Mouse (Mus musculus) lung, adult 10 weeks (tissue): ENCODE data around the gene Arfrp1. TPM values are rescaled to one million over a fixed set of nuclear protein-coding genes. Genes with fewer than 3 reads are reported as not detected.

Experiments
- polyA plus RNA-seq: library from polyadenylated mRNA; stranded (reverse); fragments of 350-450 nt; fragmentation: Illumina TruSeq; extraction: RNeasy Lipid Tissue Mini Kit (QIAGEN cat#74804); gene quantifications from one replicate; pipeline ENCODE4 v1.2.3, GENCODE M21; 2014; ENCODE audit warnings: low read depth, low replicate concordance; ENCODE audit not compliant: insufficient read depth

Arfrp1 gene
- 50.5 TPM for polyA plus RNA-seq

DNA sequence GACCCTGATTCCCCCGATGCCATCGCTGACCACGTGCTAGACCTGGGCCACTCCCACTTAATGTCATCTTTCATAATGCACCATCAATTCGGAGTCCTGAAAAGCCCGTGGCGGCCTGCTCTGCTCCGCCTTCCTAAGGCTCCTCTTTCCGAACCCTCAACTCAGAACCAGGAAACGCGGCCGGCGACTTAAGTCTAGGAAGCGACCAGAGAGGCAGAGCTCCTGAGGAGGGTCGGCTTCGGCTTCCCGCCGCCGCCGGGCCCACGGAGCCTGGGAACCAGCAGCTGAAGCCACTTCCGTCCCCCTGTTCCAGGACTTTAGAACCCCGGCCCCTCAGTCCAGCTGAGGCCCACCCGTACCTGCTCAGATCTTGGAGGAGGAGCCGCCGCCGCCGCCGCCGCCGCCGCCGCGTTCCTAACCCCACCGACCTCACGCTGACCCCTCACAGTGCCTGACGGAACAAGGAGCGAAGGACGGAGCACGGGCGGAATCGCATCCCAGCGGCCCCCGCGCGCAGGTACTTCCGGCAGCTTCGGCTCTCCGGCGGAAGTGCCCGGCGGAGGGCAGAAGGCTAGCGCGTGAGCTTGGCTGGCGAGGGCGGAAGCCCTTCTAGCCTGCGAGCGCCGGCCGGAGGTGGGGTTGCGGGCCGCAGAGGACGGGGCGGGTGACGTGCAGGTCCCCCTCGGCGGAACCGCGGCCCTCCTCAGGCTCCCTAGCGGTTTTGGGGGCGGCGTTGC lies at the start of gene Arfrp1, which contains the start of gene Zgpat:
Arfrp1 (minus strand) TSS at position 545 of the 737 bp plus-strand sequence.
Zgpat (plus strand) TSS at position 69 of the 737 bp plus-strand sequence.

DNA sequence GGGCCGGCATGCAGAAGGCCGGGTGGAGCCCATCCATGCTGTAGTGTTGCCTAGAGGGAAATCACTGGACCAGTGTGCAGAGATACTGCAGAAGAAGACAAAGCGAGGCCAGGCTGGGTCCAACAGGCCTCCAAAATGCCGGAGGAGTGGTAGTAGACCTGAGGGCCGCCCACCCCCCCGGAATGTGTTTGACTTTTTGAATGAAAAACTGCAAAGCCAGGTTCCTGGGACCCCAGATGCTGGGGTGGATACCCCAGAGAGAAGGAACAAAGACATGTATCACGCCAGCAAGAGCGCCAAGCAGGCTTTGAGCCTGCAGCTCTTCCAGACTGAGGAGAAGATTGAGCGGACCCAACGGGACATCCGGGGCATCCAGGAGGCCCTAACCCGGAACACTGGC lies 14.6 kb upstream of the Arfrp1 start, which contains the start of gene Lime1:
Lime1 (plus strand) TSS at position 301 of the 400 bp plus-strand sequence.

DNA sequence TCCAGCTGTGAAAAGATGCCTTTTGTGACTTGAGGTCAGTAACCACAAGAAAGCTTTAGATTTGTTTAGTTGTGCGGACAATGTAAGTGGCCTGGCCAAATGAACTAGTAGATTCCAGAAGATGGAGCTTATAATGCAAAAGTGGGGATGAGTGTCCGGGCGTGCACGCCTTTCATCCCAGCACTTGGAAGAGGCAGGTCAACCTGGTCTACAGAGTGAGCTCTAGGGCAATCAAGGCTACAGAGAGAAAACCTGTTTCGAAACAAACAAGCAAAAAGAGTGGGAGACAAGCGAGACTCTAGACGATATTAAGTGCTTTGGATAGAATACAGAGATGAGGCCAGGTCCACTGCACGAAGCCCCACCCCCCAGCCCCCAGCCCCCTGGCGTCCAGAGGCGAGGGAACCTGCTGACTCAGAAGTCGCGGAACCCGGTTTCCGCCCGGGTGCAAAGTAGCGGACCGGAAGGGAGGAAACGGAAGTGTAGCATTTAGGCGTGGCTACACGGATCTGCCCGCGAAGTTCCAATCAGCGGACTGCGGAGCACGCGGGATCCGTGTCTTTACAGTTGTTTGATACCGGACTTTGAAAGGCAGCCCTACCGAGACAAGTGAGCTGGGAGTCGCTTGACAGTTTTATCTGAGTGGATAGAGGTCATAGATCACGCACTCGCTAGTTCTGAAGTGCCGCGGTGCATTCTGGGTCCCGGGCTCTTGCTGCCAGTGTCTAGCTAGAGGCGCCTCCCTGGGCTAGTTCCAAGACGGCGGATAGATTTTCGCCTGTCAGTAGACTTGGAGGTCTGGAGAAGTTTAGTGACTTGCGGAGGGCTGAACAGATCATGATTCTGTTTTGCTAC lies 45.7 kb downstream of the Arfrp1 start, which contains the start of gene Rtel1:
Rtel1 (plus strand) TSS at position 492 of the 855 bp plus-strand sequence.

DNA sequence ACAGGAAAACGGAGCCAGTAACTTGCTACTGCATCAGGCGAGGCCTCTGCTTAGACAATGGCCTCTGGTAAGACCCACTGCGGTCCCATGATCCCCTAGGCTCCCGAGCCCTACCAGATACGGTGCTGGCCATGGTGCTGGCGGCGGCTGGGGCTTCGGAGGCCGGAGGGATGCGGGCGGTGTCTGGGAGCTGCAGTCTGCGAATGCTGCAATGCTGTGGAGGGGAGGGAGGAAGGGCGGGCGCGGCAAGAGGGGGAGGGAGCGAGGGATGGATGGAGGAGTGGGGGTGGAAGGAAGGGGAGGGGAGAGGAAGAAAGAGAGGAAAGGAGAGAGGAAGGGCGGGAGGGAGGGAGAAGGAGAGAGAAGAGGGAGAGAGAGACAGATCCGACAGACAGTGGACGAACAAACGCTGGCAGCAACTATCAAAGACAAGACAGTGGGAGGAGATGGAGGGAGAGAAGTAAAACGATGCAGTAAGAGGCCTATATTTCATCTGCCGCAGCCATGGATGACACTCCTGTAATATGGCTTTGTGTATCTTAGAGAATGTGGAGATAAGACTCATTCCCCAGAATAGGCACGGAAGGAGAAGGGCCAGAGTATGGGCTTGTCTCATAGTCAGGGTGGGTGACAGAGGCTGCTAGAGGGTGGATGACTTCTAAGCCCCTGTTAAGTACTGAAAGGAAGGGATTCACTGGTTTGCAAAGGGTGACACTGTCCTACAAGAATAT lies 51.0 kb downstream of the Arfrp1 start, which contains the start of gene Stmn3:
Stmn3 (minus strand) TSS at position 421 of the 731 bp plus-strand sequence.

Other genes starting within 250 kb of the Arfrp1 start
- gene Kcnq2, start 230.1 kb downstream of the Arfrp1 start, polyA plus RNA-seq: not detected
- 7.4 TPM for gene Eef1a2, start 208.4 kb downstream of the Arfrp1 start, polyA plus RNA-seq
- gene Ppdpf, start 178.2 kb downstream of the Arfrp1 start, polyA plus RNA-seq: 150 TPM
- gene Ptk6, start 162.6 kb downstream of the Arfrp1 start, polyA plus RNA-seq: 0.21 TPM
- 2.4 TPM for gene Srms, start 152.2 kb downstream of the Arfrp1 start, polyA plus RNA-seq
- gene Fndc11, start 145.4 kb downstream of the Arfrp1 start, polyA plus RNA-seq: 0.86 TPM
- 9.0 TPM for gene Helz2, start 123.4 kb downstream of the Arfrp1 start, polyA plus RNA-seq
- gene Gmeb2, start 77.4 kb downstream of the Arfrp1 start, polyA plus RNA-seq: 7.6 TPM
- gene Stmn3, start 50.9 kb downstream of the Arfrp1 start, polyA plus RNA-seq: 0.21 TPM
- 9.1 TPM for gene Rtel1, start 45.7 kb downstream of the Arfrp1 start, polyA plus RNA-seq
- 16.6 TPM for gene Zgpat, start 476 bp downstream of the Arfrp1 start, polyA plus RNA-seq
- gene Lime1, start 14.7 kb upstream of the Arfrp1 start, polyA plus RNA-seq: 18.4 TPM
- 7.0 TPM for gene Zbtb46, start 94.0 kb upstream of the Arfrp1 start, polyA plus RNA-seq
- gene Abhd16b, start 127.8 kb upstream of the Arfrp1 start, polyA plus RNA-seq: not detected
- gene Tpd52l2, start 131.7 kb upstream of the Arfrp1 start, polyA plus RNA-seq: 87.0 TPM
- gene Dnajc5, start 155.1 kb upstream of the Arfrp1 start, polyA plus RNA-seq: 21.3 TPM
- gene Uckl1, start 219.5 kb upstream of the Arfrp1 start, polyA plus RNA-seq: 36.1 TPM
- 23.2 TPM for gene Prpf6, start 226.5 kb upstream of the Arfrp1 start, polyA plus RNA-seq
- 5.6 TPM for gene Zfp512b, start 227.4 kb upstream of the Arfrp1 start, polyA plus RNA-seq
- 7.1 TPM for gene Samd10, start 233.8 kb upstream of the Arfrp1 start, polyA plus RNA-seq